Mouse (Mus musculus) forebrain, postnatal 0 days (tissue): ENCODE measurements around the gene Strn. TPM values are rescaled to one million over a fixed set of nuclear protein-coding genes. Genes with fewer than 3 reads are reported as not detected.

ENCODE experiments used
- ATAC-seq: fragments of 200-750 bp; cut with Nextera tagmentation; 2 replicates; pipeline ENCODE4 v1.8.0; 2017; ENCODE audit warnings: mild to moderate bottlenecking, moderate library complexity
- DNase-seq: peaks from one replicate; pipeline ENCODE4 v3.0.0-alpha.2; 2015
- H3K27ac ChIP-seq: fragments of 300-500 bp; sonication (generic); 2 replicates; pipeline ENCODE4 v1.5.1; 2014; ENCODE audit warnings: low read depth, mild to moderate bottlenecking, antibody characterized with exemption, low read length, moderate library complexity, mixed read lengths
- H3K27me3 ChIP-seq: fragments of 300-500 bp; sonication (generic); 2 replicates; pipeline ENCODE4 v1.6.1; 2014; ENCODE audit warnings: mild to moderate bottlenecking, low read length, mixed read lengths; ENCODE audit not compliant: insufficient read depth
- H3K36me3 ChIP-seq: fragments of 300-500 bp; sonication (generic); 2 replicates; pipeline ENCODE4 v1.6.1; 2014; ENCODE audit warnings: mild to moderate bottlenecking, moderate library complexity; ENCODE audit not compliant: insufficient read depth
- H3K4me1 ChIP-seq: fragments of 300-500 bp; sonication (generic); 2 replicates; pipeline ENCODE4 v1.6.1; 2014; ENCODE audit warnings: antibody characterized with exemption; ENCODE audit not compliant: insufficient read depth
- H3K4me2 ChIP-seq: fragments of 300-500 bp; sonication (generic); 2 replicates; pipeline ENCODE4 v1.6.1; 2014; ENCODE audit warnings: low read depth, mild to moderate bottlenecking, moderate library complexity
- H3K4me3 ChIP-seq: fragments of 300-500 bp; sonication (generic); 2 replicates; pipeline ENCODE4 v1.5.1; 2014; ENCODE audit warnings: low read depth, low read length, mixed read lengths
- H3K9ac ChIP-seq: fragments of 300-500 bp; sonication (generic); 2 replicates; pipeline ENCODE4 v1.6.1; 2014; ENCODE audit warnings: mild to moderate bottlenecking
- H3K9me3 ChIP-seq: fragments of 300-500 bp; sonication (generic); 2 replicates; pipeline ENCODE4 v1.6.1; 2016; ENCODE audit warnings: low read length
- CTCF ChIP-seq: sonication (generic); IDR thresholded peaks from 2 replicates; pipeline ENCODE4 v1.5.1; 2016; ENCODE audit warnings: antibody characterized with exemption, control low read depth, low read depth
- WGBS: fragments of 180-500 bp; shearing (Covaris S2); extraction: QIAGEN DNeasy Blood & Tissue Kit; methylation state at CpG from one replicate; pipeline ENCODE4 v1.1.7; 2014; 5-methylcytosine and 5-hydroxymethylcytosine counted together
- polyA plus RNA-seq: library from polyadenylated mRNA; unstranded; fragments of >200 nt; fragmentation: Nextera tagmentation; extraction: Ambion mirVana; gene quantifications from 2 replicates; pipeline ENCODE4 v1.2.1, GENCODE M21; 2015
- total RNA-seq: library from RNA; depleted of rRNA; stranded (reverse); fragments of >200 nt; gene quantifications from 2 replicates; pipeline ENCODE4 v1.2.3, GENCODE M21; 2014

The Strn gene
- total and polyA plus RNA-seq, 2 experiments from 2014 or later: 4.2 to 23.1 TPM

DNA sequence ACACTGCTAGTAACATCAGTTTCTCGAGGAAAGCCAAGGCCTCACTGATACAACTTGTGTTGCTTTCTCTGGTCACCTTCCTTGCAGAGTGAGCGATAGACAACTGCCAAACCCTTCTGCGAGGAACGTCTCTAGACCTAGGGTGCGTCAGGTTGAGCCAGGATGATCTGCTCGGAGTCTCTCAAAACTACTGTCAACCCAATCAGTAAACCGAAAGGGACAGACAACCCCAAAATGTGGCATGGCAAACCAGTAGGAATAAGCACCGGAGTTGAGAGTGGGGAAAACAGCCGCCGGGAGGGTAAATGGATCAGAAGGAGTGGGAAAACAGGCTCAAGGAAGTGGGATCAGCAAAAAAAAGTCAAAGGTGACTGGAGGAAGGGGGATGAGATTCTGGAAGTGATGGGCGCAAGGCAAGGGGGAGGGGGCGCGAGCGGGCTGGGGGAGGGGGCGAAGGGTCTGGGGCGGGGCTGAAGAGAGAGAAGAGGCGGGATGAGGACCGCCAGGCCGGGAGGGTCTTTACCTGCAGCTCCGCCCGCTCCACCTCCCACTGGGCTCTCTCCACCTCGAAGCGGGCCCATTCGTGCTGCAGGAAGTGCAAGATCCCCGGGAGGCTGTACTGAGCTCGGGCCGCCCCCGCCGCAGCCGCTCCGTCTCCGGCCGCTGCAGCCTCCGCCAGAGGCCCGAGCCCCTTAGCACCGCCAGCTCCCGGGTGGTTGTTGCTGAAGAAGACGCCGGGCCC lies 1.1 kb downstream of the Strn start:
- Histone ChIP-seq H3K4me1 (peaks cover 10% of the 10 kb centered on the region), H3K9me3 (no peaks in the 10 kb centered on the region), H3K27me3 (no peaks in the 10 kb centered on the region), H3K4me3 (peak overlapping the region; percentile 99), H3K36me3 (no peaks in the 10 kb centered on the region), H3K27ac (peak overlapping the region; percentile 79), H3K4me2 (peak overlapping the region; percentile 63), H3K9ac (peak overlapping the region; percentile 96)
- no peak for TF ChIP-seq CTCF
- peak; percentile 66 for ATAC-seq
- 1% methylated on average over 38 of the region's 39 CpGs for WGBS
- DNase-seq: peak; percentile 35

DNA sequence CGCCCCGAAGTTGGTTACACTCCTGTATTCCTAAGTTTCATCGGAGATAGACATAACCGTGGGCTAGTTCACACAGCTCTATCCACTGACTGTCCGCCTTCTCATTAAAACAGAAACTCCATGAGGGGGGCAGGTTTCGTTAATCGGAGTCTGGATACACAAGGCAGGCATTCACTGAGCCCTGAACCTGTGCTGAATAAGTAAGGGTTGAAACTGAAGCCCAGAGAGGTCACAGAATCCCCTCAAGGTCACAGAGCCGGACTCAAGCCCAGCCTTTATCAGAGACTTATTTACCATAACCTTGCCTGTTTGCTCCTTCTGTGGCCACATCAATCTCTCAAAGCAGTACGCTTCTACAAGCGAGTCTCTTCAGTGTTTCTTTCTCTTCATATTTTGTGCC lies 2.2 kb downstream of the Strn start:
- no peak for ATAC-seq
- Histone ChIP-seq H3K27me3 (no peaks in the 10 kb centered on the region), H3K4me1 (peaks cover 10% of the 10 kb centered on the region), H3K36me3 (no peaks in the 10 kb centered on the region), H3K4me2 (peak overlapping the region; percentile 63), H3K9me3 (no peaks in the 10 kb centered on the region), H3K4me3 (peak overlapping the region; percentile 99; the same call in 1 of the 2 replicates), H3K27ac (no peak overlapping the region), H3K9ac (no peak overlapping the region)
- WGBS: 71% methylated on average over 10 of the region's 10 CpGs
- no peak for TF ChIP-seq CTCF
- no peak for DNase-seq

DNA sequence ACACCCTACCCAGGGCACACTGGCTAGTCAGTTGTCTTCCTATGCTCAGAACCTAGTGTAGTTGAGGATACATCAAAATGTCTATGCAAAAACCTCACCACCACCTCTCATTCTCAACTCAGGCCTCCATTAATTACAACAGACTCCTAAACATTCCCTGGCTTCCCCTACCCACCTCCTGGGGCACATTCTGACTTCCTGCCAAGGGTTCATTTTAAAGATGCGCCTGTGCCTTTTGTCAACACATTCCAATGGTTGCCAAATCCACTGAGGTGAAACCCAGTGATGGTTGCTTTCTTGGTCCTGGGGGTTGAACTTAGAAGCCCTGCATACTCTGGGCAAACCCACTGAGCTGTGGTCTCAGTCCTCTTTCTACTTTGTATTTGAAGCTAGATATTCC lies 4.9 kb downstream of the Strn start:
- WGBS: 43% methylated on average over 1 of the region's 1 CpGs
- H3K9ac ChIP-seq: no peak overlapping the region

DNA sequence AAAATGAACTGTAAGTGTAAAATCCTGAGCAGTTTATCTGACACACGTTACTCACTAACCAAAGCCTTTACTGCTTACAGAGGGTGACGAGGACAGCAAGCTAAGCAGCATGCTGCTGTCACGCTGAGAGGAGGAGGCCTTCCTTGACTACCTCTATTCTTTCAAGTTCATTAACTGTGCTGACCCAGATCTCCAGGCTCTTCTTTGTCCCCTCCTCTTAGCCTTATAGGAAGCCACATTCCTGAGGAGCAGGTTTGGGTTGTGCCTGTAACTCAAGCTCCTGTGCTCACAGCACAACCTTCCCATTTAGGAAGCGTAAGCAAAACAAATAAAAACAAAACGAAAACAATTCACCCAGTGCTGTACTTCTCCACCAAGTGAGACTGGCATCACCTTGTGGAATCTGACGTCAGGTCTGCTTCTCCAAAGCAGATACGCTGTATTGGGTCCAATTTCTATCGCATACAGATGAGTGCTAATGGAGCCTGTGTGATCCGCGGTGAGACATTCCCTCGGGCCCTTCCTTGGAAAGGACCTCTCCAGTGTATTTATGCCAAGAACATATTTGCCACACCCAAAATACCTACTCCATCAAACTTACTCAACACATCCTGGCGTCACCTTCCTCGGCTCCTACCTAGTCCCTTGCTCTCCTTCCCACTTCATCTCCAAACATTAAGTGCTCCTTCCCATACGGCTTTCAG lies 10.1 kb downstream of the Strn start:
- no peak for DNase-seq
- H3K4me1 ChIP-seq: no peaks in the 10 kb centered on the region
- H3K4me3 ChIP-seq: no peak overlapping the region
- no peaks in the 10 kb centered on the region for H3K36me3 ChIP-seq
- 74% methylated on average over 14 of the region's 14 CpGs for WGBS
- no peaks in the 10 kb centered on the region for H3K27me3 ChIP-seq
- H3K4me2 ChIP-seq: no peak overlapping the region
- H3K27ac ChIP-seq: no peak overlapping the region
- no peak for TF ChIP-seq CTCF
- H3K9ac ChIP-seq: no peak overlapping the region
- no peaks in the 10 kb centered on the region for H3K9me3 ChIP-seq
- ATAC-seq: no peak

More for the DNA sequence above, 4.9 kb downstream of the Strn start:
- Histone ChIP-seq H3K9me3 (no peaks in the 10 kb centered on the region), H3K4me1 (peaks cover 10% of the 10 kb centered on the region), H3K4me3 (no peak overlapping the region), H3K27me3 (no peaks in the 10 kb centered on the region), H3K36me3 (no peaks in the 10 kb centered on the region), H3K27ac (no peak overlapping the region), H3K4me2 (no peak overlapping the region)
- no peak for TF ChIP-seq CTCF
- ATAC-seq (no peak), DNase-seq (no peak)

DNA sequence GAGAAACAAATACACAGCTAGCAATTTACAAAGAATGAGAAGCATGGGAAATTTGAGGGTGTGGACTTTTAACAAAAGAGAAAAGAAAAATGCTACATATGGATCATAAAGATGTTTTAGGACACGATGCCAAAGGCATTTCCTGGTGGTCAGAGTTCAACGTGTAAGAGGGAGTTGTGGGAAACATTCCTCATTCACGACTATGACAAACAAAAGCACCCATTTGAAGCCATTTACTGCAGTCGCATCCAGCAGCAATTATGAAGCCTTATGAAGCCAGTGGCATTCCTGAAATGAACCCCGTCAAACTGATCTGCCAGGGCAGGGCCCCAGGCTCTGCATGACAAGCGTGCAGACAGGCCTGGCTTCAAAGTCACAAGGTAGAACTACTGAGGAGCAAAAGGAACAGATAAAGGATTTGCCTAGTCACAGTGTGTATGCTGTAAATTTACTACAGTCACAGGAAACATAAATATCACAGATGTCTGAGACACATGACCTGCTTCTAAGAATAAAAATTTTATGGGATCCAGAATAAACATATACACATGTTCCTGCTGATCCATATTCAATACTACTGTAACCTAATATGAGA lies 12.4 kb downstream of the Strn start:
- ATAC-seq: no peak
- Histone ChIP-seq H3K36me3 (no peaks in the 10 kb centered on the region), H3K9me3 (no peaks in the 10 kb centered on the region), H3K27me3 (no peaks in the 10 kb centered on the region), H3K4me1 (no peaks in the 10 kb centered on the region), H3K4me3 (no peak overlapping the region), H3K27ac (no peak overlapping the region), H3K4me2 (no peak overlapping the region), H3K9ac (no peak overlapping the region)
- WGBS: 75% methylated on average over 6 of the region's 6 CpGs
- no peak for TF ChIP-seq CTCF
- no peak for DNase-seq

DNA sequence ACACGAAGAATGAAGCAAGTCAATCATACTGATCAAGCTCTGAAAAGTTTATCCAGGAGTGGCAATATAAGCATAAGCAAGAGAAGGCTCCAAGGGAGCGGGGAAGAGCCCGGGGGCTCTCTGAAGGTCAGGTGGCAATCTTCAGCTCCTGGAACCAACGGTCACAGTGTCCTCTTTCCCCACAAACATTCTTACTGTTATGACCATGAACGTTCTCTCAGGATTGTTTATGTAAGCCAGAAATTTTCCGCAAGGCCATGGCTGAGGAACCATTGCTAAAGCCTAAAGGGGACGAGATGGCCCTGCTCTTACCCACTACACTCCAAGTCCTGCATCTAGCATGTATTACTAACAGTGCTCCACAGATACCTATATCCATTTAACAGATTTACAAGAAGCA lies 15.3 kb downstream of the Strn start:
- no peaks in the 10 kb centered on the region for H3K9me3 ChIP-seq
- no peak overlapping the region for H3K27ac ChIP-seq
- DNase-seq (no peak), ATAC-seq (no peak)
- 93% methylated on average over 7 of the region's 7 CpGs for WGBS
- H3K4me1 ChIP-seq: no peaks in the 10 kb centered on the region
- H3K36me3 ChIP-seq: peaks cover 6% of the 10 kb centered on the region; the same call in 1 of the 2 replicates
- no peak overlapping the region for H3K4me3 ChIP-seq
- no peak overlapping the region for H3K4me2 ChIP-seq
- no peaks in the 10 kb centered on the region for H3K27me3 ChIP-seq
- no peak for TF ChIP-seq CTCF
- H3K9ac ChIP-seq: no peak overlapping the region

DNA sequence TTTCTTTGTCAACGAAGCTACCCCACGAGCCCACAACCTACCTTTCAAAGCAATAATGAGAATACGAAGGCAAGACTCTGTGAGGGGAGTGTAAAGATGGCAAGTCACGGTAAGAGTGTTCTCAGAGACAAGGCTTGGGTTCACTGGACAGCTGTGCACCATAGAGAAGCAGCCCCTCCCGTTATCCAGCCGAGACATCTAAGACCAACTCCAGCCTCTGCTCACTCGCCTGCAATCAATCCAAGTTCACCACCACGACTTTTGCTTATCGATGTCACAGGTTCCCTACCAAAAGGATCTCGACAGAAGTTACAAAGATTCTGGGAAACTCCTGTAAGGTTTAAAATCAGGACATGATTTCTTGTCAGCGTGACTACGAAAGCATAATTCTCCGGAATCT lies 17.9 kb downstream of the Strn start:
- no peak for TF ChIP-seq CTCF
- no peak for ATAC-seq

More for the DNA sequence above, 17.9 kb downstream of the Strn start:
- no peaks in the 10 kb centered on the region for H3K27me3 ChIP-seq
- no peak for DNase-seq
- 96% methylated on average over 13 of the region's 13 CpGs for WGBS
- no peaks in the 10 kb centered on the region for H3K4me1 ChIP-seq
- no peak overlapping the region for H3K4me2 ChIP-seq
- no peaks in the 10 kb centered on the region for H3K9me3 ChIP-seq
- no peak overlapping the region for H3K4me3 ChIP-seq
- no peak overlapping the region for H3K27ac ChIP-seq
- peaks cover 6% of the 10 kb centered on the region; the same call in 1 of the 2 replicates for H3K36me3 ChIP-seq
- H3K9ac ChIP-seq: no peak overlapping the region
